Mouse (Mus musculus) forebrain, embryonic 12.5 days (tissue): ENCODE measurements around the gene Phpt1. TPM values are rescaled to one million over a fixed set of nuclear protein-coding genes. Genes with fewer than 3 reads are reported as not detected.

ENCODE experiments used
- ATAC-seq: fragments of 200-750 bp; cut with Nextera tagmentation; 2 replicates; pipeline ENCODE4 v1.8.0; 2017; ENCODE audit warnings: moderate TSS enrichment; ENCODE audit not compliant: low FRiP score
- H3K27ac ChIP-seq: fragments of 300-500 bp; sonication (generic); 2 replicates; pipeline ENCODE4 v1.5.1; 2016; ENCODE audit warnings: mild to moderate bottlenecking
- H3K27me3 ChIP-seq: fragments of 300-500 bp; sonication (generic); 2 replicates; pipeline ENCODE4 v1.6.1; 2016; ENCODE audit warnings: mild to moderate bottlenecking
- H3K36me3 ChIP-seq: fragments of 300-500 bp; sonication (generic); replicated peaks from 2 replicates; pipeline ENCODE4 v1.6.1; 2016; ENCODE audit warnings: mild to moderate bottlenecking
- H3K4me1 ChIP-seq: fragments of 300-500 bp; sonication (generic); 2 replicates; pipeline ENCODE4 v1.6.1; 2016
- H3K4me2 ChIP-seq: fragments of 300-500 bp; sonication (generic); 2 replicates; pipeline ENCODE4 v1.6.1; 2016; ENCODE audit warnings: mild to moderate bottlenecking, moderate library complexity
- H3K4me3 ChIP-seq: fragments of 300-500 bp; sonication (generic); replicated peaks from 2 replicates; pipeline ENCODE4 v1.5.1; 2016; ENCODE audit warnings: mild to moderate bottlenecking
- H3K9ac ChIP-seq: fragments of 300-500 bp; sonication (generic); 2 replicates; pipeline ENCODE4 v1.6.1; 2016; ENCODE audit warnings: mild to moderate bottlenecking
- H3K9me3 ChIP-seq: fragments of 300-500 bp; sonication (generic); 2 replicates; pipeline ENCODE4 v1.6.1; 2016
- WGBS: fragments of 180-500 bp; shearing (Covaris S2); methylation state at CpG from one replicate; pipeline ENCODE4 v1.1.7; 2016; 5-methylcytosine and 5-hydroxymethylcytosine counted together
- polyA plus RNA-seq: library from polyadenylated mRNA; unstranded; fragments of >200 nt; fragmentation: Nextera tagmentation; extraction: Ambion mirVana; gene quantifications from 2 replicates; pipeline ENCODE4 v1.2.1, GENCODE M21; 2016

The Phpt1 gene
- 154 and 158 TPM in 2 replicates for polyA plus RNA-seq

- peak within 1 kb of the TSS; percentile 61 for H3K4me3 ChIP-seq
- peak within 1 kb of the TSS; percentile 74 for H3K4me2 ChIP-seq
- peak within 1 kb of the TSS; percentile 85 for H3K27ac ChIP-seq
- peaks cover 21% of the 10 kb centered on the region for H3K36me3 ChIP-seq
- peak; percentile 98 for ATAC-seq
- H3K4me1 ChIP-seq: peaks cover 53% of the 10 kb centered on the region
- under 1% methylated on average over 42 of the region's 45 CpGs for WGBS
- no peaks in the 10 kb centered on the region for H3K9me3 ChIP-seq
- peaks cover 43% of the 10 kb centered on the region for H3K27me3 ChIP-seq
- H3K9ac ChIP-seq: peak within 1 kb of the TSS; percentile 65
These were observed at the start of gene Phpt1, which contains the start of gene Mamdc4 for GRCm38 (mm10) chr2:25574579-25575431. Gene Phpt1, minus strand, starts transcription at chr2:25575224. Gene Mamdc4, minus strand, starts transcription at chr2:25574845.

GRCm38 (mm10) chr2:25621229-25622200 is 46.5 kb upstream of the Phpt1 start, which contains the start of gene Tmem141:
Gene Tmem141, minus strand, starts transcription at chr2:25622005.
- H3K4me3 ChIP-seq: peak within 1 kb of the TSS; percentile 41
- WGBS: 8% methylated on average over 34 of the region's 34 CpGs
- peaks cover 34% of the 10 kb centered on the region for H3K27me3 ChIP-seq
- no peak within 1 kb of the TSS for H3K27ac ChIP-seq
- H3K36me3 ChIP-seq: no peaks in the 10 kb centered on the region
- H3K4me1 ChIP-seq: peaks cover 10% of the 10 kb centered on the region; the same call in 1 of the 2 replicates
- peak within 1 kb of the TSS; percentile 48; the same call in 1 of the 2 replicates for H3K9ac ChIP-seq
- ATAC-seq: peak; percentile 89
- no peaks in the 10 kb centered on the region for H3K9me3 ChIP-seq
- H3K4me2 ChIP-seq: peak within 1 kb of the TSS; percentile 69

GRCm38 (mm10) chr2:25620852-25621228 is 45.8 kb upstream of the Phpt1 start:
- H3K4me1 ChIP-seq: peaks cover 14% of the 10 kb centered on the region; the same call in 1 of the 2 replicates
- H3K9ac ChIP-seq: no peak overlapping the region
- H3K27me3 ChIP-seq: peaks cover 41% of the 10 kb centered on the region
- no peaks in the 10 kb centered on the region for H3K36me3 ChIP-seq
- H3K27ac ChIP-seq: no peak overlapping the region
- H3K9me3 ChIP-seq: no peaks in the 10 kb centered on the region
- WGBS: 93% methylated on average over 4 of the region's 4 CpGs
- H3K4me2 ChIP-seq: peak overlapping the region; percentile 69
- H3K4me3 ChIP-seq: no peak overlapping the region
- no peak for ATAC-seq

GRCm38 (mm10) chr2:25620386-25620785 is 45.4 kb upstream of the Phpt1 start:
- WGBS: 80% methylated on average over 6 of the region's 6 CpGs
- no peak for ATAC-seq
- H3K9ac ChIP-seq: no peak overlapping the region

GRCm38 (mm10) chr2:25617578-25617977 is 42.6 kb upstream of the Phpt1 start, which contains the start of gene Ccdc183:
Gene Ccdc183, minus strand, starts transcription at chr2:25617678.
- Histone ChIP-seq H3K9ac (no peak within 1 kb of the TSS), H3K9me3 (no peaks in the 10 kb centered on the region), H3K36me3 (no peaks in the 10 kb centered on the region), H3K27ac (no peak within 1 kb of the TSS), H3K4me2 (no peak within 1 kb of the TSS), H3K4me3 (no peak within 1 kb of the TSS), H3K4me1 (peaks cover 14% of the 10 kb centered on the region; the same call in 1 of the 2 replicates), H3K27me3 (peaks cover 54% of the 10 kb centered on the region)
- no peak for ATAC-seq
- WGBS: 90% methylated on average over 3 of the region's 3 CpGs

More at GRCm38 (mm10) chr2:25620386-25620785, 45.4 kb upstream of the Phpt1 start:
- Histone ChIP-seq H3K4me2 (no peak overlapping the region), H3K27me3 (peaks cover 45% of the 10 kb centered on the region), H3K36me3 (no peaks in the 10 kb centered on the region), H3K4me3 (no peak overlapping the region), H3K27ac (no peak overlapping the region), H3K9me3 (no peaks in the 10 kb centered on the region), H3K4me1 (peaks cover 14% of the 10 kb centered on the region; the same call in 1 of the 2 replicates)

GRCm38 (mm10) chr2:25616398-25616797 is 41.4 kb upstream of the Phpt1 start:
- WGBS: 28% methylated on average over 22 of the region's 22 CpGs
- ATAC-seq: no peak
- Histone ChIP-seq H3K4me2 (0 out of 2 replicates have a peak overlapping the region, but pooled peaks have one; percentile 13), H3K9ac (no peak overlapping the region), H3K9me3 (no peaks in the 10 kb centered on the region), H3K27me3 (peaks cover 54% of the 10 kb centered on the region), H3K4me1 (peaks cover 8% of the 10 kb centered on the region; the same call in 1 of the 2 replicates), H3K27ac (no peak overlapping the region), H3K4me3 (no peak overlapping the region), H3K36me3 (no peaks in the 10 kb centered on the region)

- H3K9me3 ChIP-seq: no peaks in the 10 kb centered on the region
- WGBS: 76% methylated on average over 10 of the region's 10 CpGs
- H3K4me1 ChIP-seq: peaks cover 20% of the 10 kb centered on the region
- ATAC-seq: peak; percentile 9; the same call in 1 of the 2 replicates
- peak overlapping the region; percentile 98 for H3K4me3 ChIP-seq
- H3K27ac ChIP-seq: peak overlapping the region; percentile 91; the same call in 1 of the 2 replicates
- no peaks in the 10 kb centered on the region for H3K36me3 ChIP-seq
- H3K27me3 ChIP-seq: peaks cover 21% of the 10 kb centered on the region; the same call in 1 of the 2 replicates
- peak overlapping the region; percentile 73 for H3K4me2 ChIP-seq
- H3K9ac ChIP-seq: no peak overlapping the region; the same call in 1 of the 2 replicates
These were observed 33.6 kb upstream of the Phpt1 start for GRCm38 (mm10) chr2:25608671-25609070.

- under 1% methylated on average over 80 of the region's 80 CpGs for WGBS
- Histone ChIP-seq H3K27ac (peak within 1 kb of the TSS; percentile 91), H3K9me3 (no peaks in the 10 kb centered on the region), H3K27me3 (0 out of 2 replicates have a peak, but pooled peaks cover 15% of the 10 kb centered on the region), H3K9ac (peak within 1 kb of the TSS; percentile 95), H3K36me3 (peaks cover 2% of the 10 kb centered on the region; the same call in 1 of the 2 replicates), H3K4me2 (peak within 1 kb of the TSS; percentile 73), H3K4me3 (peak within 1 kb of the TSS; percentile 98), H3K4me1 (peaks cover 20% of the 10 kb centered on the region)
- ATAC-seq: peak; percentile 93
These were observed 33.0 kb upstream of the Phpt1 start, which contains the start of gene Rabl6 for GRCm38 (mm10) chr2:25607761-25608622. Gene Rabl6, minus strand, starts transcription at chr2:25608521.

GRCm38 (mm10) chr2:25602526-25602925 is 27.5 kb upstream of the Phpt1 start:
- Histone ChIP-seq H3K4me1 (peaks cover 16% of the 10 kb centered on the region), H3K9ac (no peak overlapping the region), H3K27ac (no peak overlapping the region), H3K9me3 (no peaks in the 10 kb centered on the region), H3K36me3 (peaks cover 56% of the 10 kb centered on the region), H3K4me2 (no peak overlapping the region), H3K27me3 (no peaks in the 10 kb centered on the region), H3K4me3 (no peak overlapping the region)
- WGBS: 97% methylated on average over 5 of the region's 5 CpGs
- no peak for ATAC-seq

- no peak overlapping the region for H3K27ac ChIP-seq
- no peak for ATAC-seq
- 91% methylated on average over 2 of the region's 2 CpGs for WGBS
- H3K9ac ChIP-seq: no peak overlapping the region
- H3K4me3 ChIP-seq: no peak overlapping the region
- H3K4me2 ChIP-seq: no peak overlapping the region
- H3K4me1 ChIP-seq: no peaks in the 10 kb centered on the region
- no peaks in the 10 kb centered on the region for H3K9me3 ChIP-seq
- H3K27me3 ChIP-seq: no peaks in the 10 kb centered on the region
- peaks cover 81% of the 10 kb centered on the region for H3K36me3 ChIP-seq
These were observed 25.0 kb upstream of the Phpt1 start for GRCm38 (mm10) chr2:25600037-25600436.

- no peak overlapping the region for H3K27ac ChIP-seq
- ATAC-seq: no peak
- H3K4me2 ChIP-seq: no peak overlapping the region
- no peaks in the 10 kb centered on the region for H3K4me1 ChIP-seq
- peaks cover 89% of the 10 kb centered on the region for H3K36me3 ChIP-seq
- WGBS: 97% methylated on average over 1 of the region's 1 CpGs
- no peaks in the 10 kb centered on the region for H3K9me3 ChIP-seq
- no peaks in the 10 kb centered on the region for H3K27me3 ChIP-seq
- no peak overlapping the region for H3K4me3 ChIP-seq
- no peak overlapping the region for H3K9ac ChIP-seq
These were observed 23.7 kb upstream of the Phpt1 start for GRCm38 (mm10) chr2:25598749-25599148.
